Mouse (Mus musculus) kidney, adult 2 months (tissue): Measurements from ENCODE around the gene Tmem143. TPM values are rescaled to one million over a fixed set of nuclear protein-coding genes. Genes with fewer than 3 reads are reported as not detected.
A peak's percentile ranks its signal among the peaks of the same experiment; 100 is the strongest.

ENCODE experiments used
- DNase-seq: peaks from one replicate; pipeline ENCODE4 v3.0.0; 2021
- H3K27ac ChIP-seq: fragments of 200-500 bp; 2 replicates; pipeline ENCODE4 v1.5.1; 2012; ENCODE audit warnings: low read depth, low read length, control low read depth, inconsistent platforms; ENCODE audit not compliant: insufficient read depth
- H3K27me3 ChIP-seq: fragments of 200-500 bp; replicated peaks from 2 replicates; pipeline ENCODE4 v1.6.1; 2012; ENCODE audit warnings: mild to moderate bottlenecking, moderate library complexity, low read length, inconsistent platforms; ENCODE audit not compliant: control insufficient read depth, insufficient read depth
- H3K36me3 ChIP-seq: fragments of 200-500 bp; 2 replicates; pipeline ENCODE4 v1.6.1; 2012; ENCODE audit warnings: mild to moderate bottlenecking, moderate library complexity, low read length, inconsistent platforms; ENCODE audit not compliant: control insufficient read depth, insufficient read depth
- H3K4me1 ChIP-seq: fragments of 200-500 bp; 2 replicates; pipeline ENCODE4 v1.6.1; 2011; ENCODE audit warnings: low read length; ENCODE audit not compliant: control insufficient read depth, insufficient read depth
- H3K4me3 ChIP-seq: fragments of 200-500 bp; 2 replicates; pipeline ENCODE4 v1.5.1; 2011; ENCODE audit warnings: mild to moderate bottlenecking, low read depth, low read length, control low read depth; ENCODE audit not compliant: insufficient read depth
- CTCF ChIP-seq: fragments of 200-500 bp; conservative IDR thresholded peaks from 2 replicates; pipeline ENCODE4 v1.5.1; 2011; ENCODE audit warnings: low read depth, mild to moderate bottlenecking, control low read depth, low read length, moderate library complexity, mixed read lengths; ENCODE audit not compliant: insufficient read depth, insufficient read length
- POLR2A ChIP-seq: fragments of 200-500 bp; IDR thresholded peaks from one replicate; pipeline ENCODE4 v1.6.1; 2011; ENCODE audit warnings: low read depth, low read length, control low read depth
- WGBS: fragments of 180-500 bp; shearing (Covaris S2); methylation state at CpG from one replicate; pipeline ENCODE4 v1.1.7; 2018; 5-methylcytosine and 5-hydroxymethylcytosine counted together
- polyA plus RNA-seq: library from polyadenylated mRNA; depleted of rRNA; stranded (reverse); fragments of >200 nt; gene quantifications from 2 replicates; pipeline ENCODE4 v1.2.3, GENCODE M21; 2012

Gene Tmem143
- polyA plus RNA-seq, 1 experiment: 123 TPM

- no peak overlapping the region for H3K4me3 ChIP-seq
- no peak overlapping the region for H3K27ac ChIP-seq
- WGBS: 79% methylated on average over 14 of the region's 14 CpGs
These were observed 22.4 kb downstream of the Tmem143 start for GRCm38 (mm10) chr7:45919083-45919671.

GRCm38 (mm10) chr7:45919761-45920160 lies 23.0 kb downstream of the Tmem143 start:
- Histone ChIP-seq H3K4me3 (no peak overlapping the region), H3K4me1 (peaks cover 6% of the 10 kb centered on the region; the same call in 1 of the 2 replicates), H3K27me3 (no peaks in the 10 kb centered on the region), H3K27ac (no peak overlapping the region), H3K36me3 (no peaks in the 10 kb centered on the region)
- 72% methylated on average over 4 of the region's 4 CpGs for WGBS
- TF ChIP-seq POLR2A: no peak
- TF ChIP-seq CTCF: no peak
- DNase-seq: no peak

More at GRCm38 (mm10) chr7:45919083-45919671, 22.4 kb downstream of the Tmem143 start:
- Histone ChIP-seq H3K36me3 (no peaks in the 10 kb centered on the region), H3K27me3 (no peaks in the 10 kb centered on the region), H3K4me1 (peaks cover 6% of the 10 kb centered on the region; the same call in 1 of the 2 replicates)
- no peak for DNase-seq
- TF ChIP-seq CTCF: peak; percentile 52
- TF ChIP-seq POLR2A: no peak

DNA sequence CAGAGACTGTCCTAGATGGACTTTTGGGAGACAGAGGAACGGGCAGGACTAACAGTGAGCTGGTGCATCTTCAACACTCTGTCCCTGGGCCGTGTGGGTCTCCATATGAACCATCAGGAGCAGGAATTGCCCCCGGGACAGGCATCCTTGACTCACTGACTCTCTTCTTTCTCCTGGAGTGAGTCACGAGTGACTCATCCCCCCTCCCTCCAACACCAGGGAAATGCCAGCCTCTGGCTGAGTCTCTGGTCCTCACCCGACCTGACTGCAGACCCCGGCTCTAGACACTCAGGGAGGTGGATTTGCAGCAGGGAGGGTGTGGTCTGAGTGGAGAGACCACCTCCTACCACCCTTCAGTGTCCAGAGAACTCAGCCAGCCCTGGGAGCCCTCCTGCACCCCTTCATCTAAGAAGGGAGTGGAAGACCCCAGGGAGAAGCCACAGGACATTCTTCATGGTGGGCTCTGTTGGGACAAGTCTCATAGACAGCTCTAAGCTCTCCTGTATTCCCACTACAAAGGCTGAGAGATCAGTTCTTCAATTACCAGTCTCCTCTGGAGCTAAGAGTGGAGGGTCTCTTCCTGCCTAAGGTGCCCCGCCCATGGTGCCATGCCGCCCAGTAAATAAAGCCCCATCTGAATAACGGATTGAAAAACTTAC lies 24.0 kb downstream of the Tmem143 start:
- no peak for DNase-seq
- H3K36me3 ChIP-seq: no peaks in the 10 kb centered on the region
- 22% methylated on average over 9 of the region's 9 CpGs for WGBS
- peak overlapping the region; percentile 37 for H3K27ac ChIP-seq
- H3K4me1 ChIP-seq: peaks cover 6% of the 10 kb centered on the region; the same call in 1 of the 2 replicates
- no peak for TF ChIP-seq CTCF
- TF ChIP-seq POLR2A: no peak
- peak overlapping the region; percentile 57 for H3K4me3 ChIP-seq
- no peaks in the 10 kb centered on the region for H3K27me3 ChIP-seq

- peak; percentile 43 for DNase-seq
- no peaks in the 10 kb centered on the region for H3K27me3 ChIP-seq
- WGBS: 23% methylated on average over 9 of the region's 9 CpGs
- TF ChIP-seq POLR2A: no peak
- no peak for TF ChIP-seq CTCF
- no peaks in the 10 kb centered on the region for H3K36me3 ChIP-seq
- H3K27ac ChIP-seq: peak within 1 kb of the TSS; percentile 82
- H3K4me1 ChIP-seq: peaks cover 6% of the 10 kb centered on the region; the same call in 1 of the 2 replicates
- H3K4me3 ChIP-seq: peak within 1 kb of the TSS; percentile 57
These were observed 24.5 kb downstream of the Tmem143 start, which contains the start of gene Emp3 for GRCm38 (mm10) chr7:45921242-45921621. Emp3 (minus strand) TSS chr7:45921404.

DNA sequence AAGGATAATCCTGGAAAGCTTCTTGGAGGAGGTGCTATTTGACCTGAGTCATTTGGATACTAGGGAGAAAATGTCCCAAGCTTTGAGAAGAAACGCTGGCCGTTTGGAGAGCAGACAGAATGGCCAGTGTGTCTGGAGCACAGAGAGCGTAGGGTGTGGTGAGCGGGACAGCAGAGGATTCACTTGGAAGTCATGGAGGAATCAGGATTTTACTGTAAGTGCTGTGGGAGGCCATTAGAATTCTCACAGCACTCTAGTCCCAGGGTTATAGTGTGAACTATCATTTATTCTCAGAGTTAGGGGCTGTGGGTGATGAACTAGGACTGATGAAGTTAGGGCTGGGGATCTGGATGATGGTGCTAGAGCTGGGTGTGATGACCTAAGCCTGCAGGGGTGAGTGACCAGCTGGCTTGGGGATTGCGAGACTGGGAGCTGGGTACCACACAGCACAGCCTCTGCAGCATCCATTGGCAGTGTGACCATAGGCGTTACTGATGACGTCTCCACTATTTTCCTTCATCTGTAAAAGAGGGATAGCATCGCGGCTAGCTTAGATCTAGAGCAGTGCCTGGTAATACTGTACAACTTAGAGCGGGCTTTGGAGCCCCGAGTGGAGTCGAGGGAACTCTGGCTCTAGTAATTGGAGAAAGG lies 25.3 kb downstream of the Tmem143 start:
- TF ChIP-seq POLR2A: no peak
- TF ChIP-seq CTCF: no peak
- no peaks in the 10 kb centered on the region for H3K36me3 ChIP-seq
- no peaks in the 10 kb centered on the region for H3K27me3 ChIP-seq
- H3K4me1 ChIP-seq: peaks cover 4% of the 10 kb centered on the region; the same call in 1 of the 2 replicates
- no peak overlapping the region for H3K4me3 ChIP-seq
- H3K27ac ChIP-seq: peak overlapping the region; percentile 82
- no peak for DNase-seq
- WGBS: 73% methylated on average over 12 of the region's 12 CpGs

- TF ChIP-seq CTCF: no peak
- no peak for TF ChIP-seq POLR2A
- no peaks in the 10 kb centered on the region for H3K27me3 ChIP-seq
- DNase-seq: peak; percentile 97
- peak overlapping the region; percentile 96 for H3K27ac ChIP-seq
- H3K4me1 ChIP-seq: no peaks in the 10 kb centered on the region
- H3K4me3 ChIP-seq: peak overlapping the region; percentile 75
- no peaks in the 10 kb centered on the region for H3K36me3 ChIP-seq
- WGBS: under 1% methylated on average over 37 of the region's 37 CpGs
These were observed 26.4 kb downstream of the Tmem143 start for GRCm38 (mm10) chr7:45922928-45923761.
